Mouse (Mus musculus) kidney, postnatal 36 days (tissue): Measurements from ENCODE around the gene 4930426L09Rik.

Experiments
- DNase-seq, 2 experiments: peaks; one replicate each; pipeline ENCODE4 v3.0.0; 2021 to 2022; ENCODE audit warnings: mixed read lengths in 2 of 2

The 4930426L09Rik gene

DNA sequence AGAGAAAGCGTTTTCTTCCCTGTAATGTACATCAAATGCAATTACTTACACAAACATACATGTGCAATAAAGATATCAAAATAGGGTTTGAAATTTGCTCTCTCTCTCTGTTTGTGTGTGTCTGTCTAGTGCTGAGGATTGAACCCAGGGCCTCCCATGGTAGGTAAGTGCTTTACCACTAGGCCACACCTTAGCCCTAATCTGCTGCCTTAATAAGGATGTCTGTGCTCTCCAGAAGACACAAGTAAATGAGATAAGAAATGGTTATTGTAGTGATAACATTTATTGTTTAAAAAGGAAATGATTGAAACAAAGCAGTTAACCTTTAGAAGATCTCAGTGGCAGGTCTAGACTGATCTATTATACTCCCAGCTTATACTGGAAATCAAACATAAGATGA, 18.7 kb downstream of the 4930426L09Rik start:
- DNase-seq: no peak

DNA sequence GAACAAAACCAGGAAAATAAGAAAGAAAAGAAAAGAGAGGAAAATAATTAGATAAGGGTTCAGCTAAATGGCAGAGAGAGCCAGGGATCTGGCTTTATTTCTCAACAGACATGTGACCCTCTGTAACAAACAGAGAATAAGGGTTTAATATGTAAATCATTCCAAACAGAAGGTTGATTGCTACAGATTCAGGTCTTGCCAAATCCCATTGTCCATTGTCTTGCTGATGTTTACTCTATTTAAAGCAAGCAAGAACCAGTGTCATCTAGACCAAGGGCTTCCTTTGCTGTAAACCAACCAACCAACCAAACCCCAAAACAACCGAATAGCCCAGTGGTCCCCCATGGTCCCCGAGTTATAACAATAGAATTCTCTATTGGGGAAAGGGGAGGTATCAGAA, 19.9 kb downstream of the 4930426L09Rik start:
- DNase-seq: no peak

DNA sequence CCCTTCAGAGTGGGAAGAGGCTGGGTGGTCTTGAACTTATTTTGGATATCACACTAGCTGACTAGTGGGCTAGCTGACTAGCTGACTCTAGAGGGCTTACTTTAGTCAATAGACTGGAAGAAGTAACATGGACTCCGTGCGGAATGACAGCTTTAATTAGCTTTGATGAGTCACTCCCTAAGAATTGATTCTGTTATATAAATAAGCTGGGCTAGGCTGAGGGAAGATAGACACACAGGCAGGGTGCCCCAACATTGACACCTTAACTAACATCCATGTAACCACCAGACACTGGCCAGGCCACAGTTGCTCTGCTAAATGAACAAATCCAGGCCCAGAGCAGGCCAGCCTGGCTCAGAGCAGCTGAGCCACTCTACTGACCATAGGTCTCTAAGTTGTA, 26.7 kb downstream of the 4930426L09Rik start:
- DNase-seq: no peak

DNA sequence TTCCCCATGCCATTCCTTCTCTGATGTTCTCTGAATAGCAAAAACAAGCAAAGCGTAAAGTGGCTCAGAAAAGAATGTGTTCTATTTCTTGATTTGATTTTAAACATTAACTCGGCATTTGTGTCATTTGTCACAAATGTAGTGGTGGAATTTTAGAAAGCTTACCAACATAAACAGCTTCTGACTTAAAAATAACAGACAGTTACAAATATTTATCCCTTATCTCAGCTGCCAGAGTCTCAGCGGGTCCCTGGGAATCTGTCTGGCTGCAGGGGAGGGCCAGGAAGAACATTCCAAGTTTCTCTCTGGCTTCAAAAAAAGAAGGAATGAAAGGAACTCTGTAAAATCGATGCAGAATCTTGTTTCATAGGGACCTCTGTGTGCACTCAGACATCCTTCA, 39.3 kb downstream of the 4930426L09Rik start:
- peak in 1 of 2 experiments; percentile 31 for DNase-seq

DNA sequence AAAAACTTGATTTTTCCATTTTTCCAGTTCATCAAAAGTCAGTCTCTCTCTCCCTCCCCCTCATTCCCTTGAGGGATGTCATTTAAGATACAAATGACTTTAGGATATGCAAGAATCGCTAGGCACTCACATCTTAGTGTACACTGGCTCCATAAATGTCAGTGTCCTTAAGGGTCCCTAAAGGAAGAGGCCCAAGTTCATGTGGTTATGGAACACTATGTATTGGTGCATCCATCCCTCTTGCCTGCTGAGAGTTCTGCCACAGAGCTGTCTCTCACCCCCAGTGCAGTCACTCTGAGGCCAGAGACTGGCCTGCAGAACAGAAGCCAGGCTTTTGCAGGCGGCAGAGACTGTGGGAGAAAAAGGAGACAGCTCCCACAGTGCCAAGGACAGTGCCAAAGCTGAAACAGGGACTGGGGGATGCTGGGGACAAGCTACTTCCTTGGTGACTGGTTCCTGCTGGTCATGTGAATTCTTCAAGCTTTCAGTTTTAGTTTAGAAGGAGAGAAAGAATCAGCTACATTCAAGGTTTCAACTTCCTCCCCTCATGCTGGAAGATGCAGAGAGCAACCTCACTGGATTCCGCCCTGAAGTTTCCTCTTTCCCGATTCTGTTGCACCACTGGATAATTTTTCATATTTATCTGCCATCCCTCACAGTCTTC, 39.9 kb downstream of the 4930426L09Rik start:
- no peak for DNase-seq

DNA sequence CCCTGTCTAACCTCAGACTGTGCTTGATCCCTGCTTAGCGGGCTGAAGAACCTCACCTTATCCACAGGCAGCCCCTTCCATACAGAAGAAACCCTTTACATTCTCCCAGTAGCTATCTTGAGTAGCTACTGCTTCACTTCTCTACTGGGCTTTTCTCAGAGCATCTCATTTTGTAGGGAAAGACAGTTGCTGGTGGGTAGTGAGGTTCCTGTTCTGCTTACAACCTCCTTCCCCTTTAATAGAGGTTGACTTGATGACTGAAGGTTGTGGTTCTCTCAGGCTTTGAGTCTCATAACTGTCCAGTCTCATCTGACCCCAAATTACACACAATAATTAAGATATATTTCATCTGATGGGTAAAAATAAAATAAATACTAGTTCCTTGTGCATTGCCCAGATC, 50.1 kb downstream of the 4930426L09Rik start:
- no peak for DNase-seq

DNA sequence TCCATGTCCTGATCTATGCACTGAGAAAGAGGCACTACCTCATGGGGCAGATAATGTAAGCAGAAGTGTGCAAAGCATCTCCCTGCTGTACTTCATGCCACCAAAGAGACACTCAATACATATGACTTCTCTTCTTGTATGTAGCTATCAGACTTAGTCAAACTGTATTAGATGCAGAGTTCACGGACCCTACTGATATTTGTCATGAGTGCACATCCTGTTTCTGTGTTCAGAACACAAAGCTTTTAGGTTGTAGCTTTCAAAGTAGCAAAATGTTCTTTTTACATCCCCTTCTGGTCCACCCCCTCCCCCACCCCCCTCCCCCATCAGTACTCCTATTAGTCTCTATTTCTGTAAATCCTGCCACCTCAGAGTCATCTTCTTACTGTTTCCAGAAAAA, 51.2 kb downstream of the 4930426L09Rik start:
- DNase-seq: no peak
